Mouse (Mus musculus) midbrain, embryonic 16.5 days (tissue): ENCODE data around the gene Necap2. TPM values are rescaled to one million over a fixed set of nuclear protein-coding genes. Genes with fewer than 3 reads are reported as not detected.

Source experiments
- ATAC-seq: fragments of 200-750 bp; cut with Nextera tagmentation; 2 replicates; pipeline ENCODE4 v1.8.0; 2017; ENCODE audit warnings: moderate TSS enrichment
- H3K27ac ChIP-seq: fragments of 300-500 bp; sonication (generic); 2 replicates; pipeline ENCODE4 v1.5.1; 2014; ENCODE audit warnings: mild to moderate bottlenecking, low read length, mixed read lengths
- H3K27me3 ChIP-seq: fragments of 300-500 bp; sonication (generic); 2 replicates; pipeline ENCODE4 v1.6.1; 2014; ENCODE audit warnings: low read depth, low read length, mixed read lengths; ENCODE audit not compliant: control insufficient read depth, insufficient read depth
- H3K36me3 ChIP-seq: fragments of 300-500 bp; sonication (generic); 2 replicates; pipeline ENCODE4 v1.6.1; 2014; ENCODE audit warnings: mild to moderate bottlenecking, low read length, moderate library complexity, mixed read lengths; ENCODE audit not compliant: control insufficient read depth, insufficient read depth
- H3K4me1 ChIP-seq: fragments of 300-500 bp; sonication (generic); 2 replicates; pipeline ENCODE4 v1.6.1; 2014; ENCODE audit warnings: mild to moderate bottlenecking, low read length, mixed read lengths; ENCODE audit not compliant: control insufficient read depth, insufficient read depth
- H3K4me2 ChIP-seq: fragments of 300-500 bp; sonication (generic); 2 replicates; pipeline ENCODE4 v1.6.1; 2014; ENCODE audit warnings: mild to moderate bottlenecking, low read length, mixed read lengths
- H3K4me3 ChIP-seq: fragments of 300-500 bp; sonication (generic); 2 replicates; pipeline ENCODE4 v1.5.1; 2014; ENCODE audit warnings: low read depth, mild to moderate bottlenecking, low read length, moderate library complexity, mixed read lengths
- H3K9ac ChIP-seq: fragments of 300-500 bp; sonication (generic); 2 replicates; pipeline ENCODE4 v1.6.1; 2014; ENCODE audit warnings: low read depth, low read length, mixed read lengths
- H3K9me3 ChIP-seq: fragments of 300-500 bp; sonication (generic); replicated peaks from 2 replicates; pipeline ENCODE4 v1.6.1; 2014; ENCODE audit warnings: mild to moderate bottlenecking, low read length, mixed read lengths; ENCODE audit not compliant: control insufficient read depth, poor library complexity, severe bottlenecking
- WGBS: fragments of 180-500 bp; shearing (Covaris S2); extraction: QIAGEN DNeasy Blood & Tissue Kit; methylation state at CpG from one replicate; pipeline ENCODE4 v1.1.7; 2014; 5-methylcytosine and 5-hydroxymethylcytosine counted together
- polyA plus RNA-seq: library from polyadenylated mRNA; unstranded; fragments of >200 nt; fragmentation: Nextera tagmentation; extraction: Ambion mirVana; gene quantifications from 2 replicates; pipeline ENCODE4 v1.2.1, GENCODE M21; 2015

The Necap2 gene
- polyA plus RNA-seq, 1 experiment from 2014 or later, result 55.9 TPM

GRCm38 (mm10) chr4:141053568-141054161 lies 24.5 kb downstream of the Necap2 start:
- peak overlapping the region; percentile 58 for H3K4me2 ChIP-seq
- peak overlapping the region; percentile 89 for H3K27ac ChIP-seq
- no peaks in the 10 kb centered on the region for H3K9me3 ChIP-seq
- peak; percentile 55 for ATAC-seq
- peak overlapping the region; percentile 63 for H3K9ac ChIP-seq
- H3K27me3 ChIP-seq, result no peaks in the 10 kb centered on the region
- WGBS, result 6% methylated on average over 17 of the region's 17 CpGs
- H3K4me3 ChIP-seq, result peak overlapping the region; percentile 24
- no peaks in the 10 kb centered on the region for H3K36me3 ChIP-seq
- peaks cover 40% of the 10 kb centered on the region for H3K4me1 ChIP-seq

- WGBS, result 11% methylated on average over 8 of the region's 8 CpGs
- Histone ChIP-seq H3K27me3 (no peaks in the 10 kb centered on the region), H3K4me1 (peaks cover 45% of the 10 kb centered on the region), H3K36me3 (no peaks in the 10 kb centered on the region), H3K4me3 (peak overlapping the region; percentile 24), H3K4me2 (peak overlapping the region; percentile 58), H3K27ac (peak overlapping the region; percentile 89), H3K9me3 (no peaks in the 10 kb centered on the region), H3K9ac (peak overlapping the region; percentile 63)
- no peak for ATAC-seq
These were observed 25.0 kb downstream of the Necap2 start for GRCm38 (mm10) chr4:141053138-141053537.

DNA sequence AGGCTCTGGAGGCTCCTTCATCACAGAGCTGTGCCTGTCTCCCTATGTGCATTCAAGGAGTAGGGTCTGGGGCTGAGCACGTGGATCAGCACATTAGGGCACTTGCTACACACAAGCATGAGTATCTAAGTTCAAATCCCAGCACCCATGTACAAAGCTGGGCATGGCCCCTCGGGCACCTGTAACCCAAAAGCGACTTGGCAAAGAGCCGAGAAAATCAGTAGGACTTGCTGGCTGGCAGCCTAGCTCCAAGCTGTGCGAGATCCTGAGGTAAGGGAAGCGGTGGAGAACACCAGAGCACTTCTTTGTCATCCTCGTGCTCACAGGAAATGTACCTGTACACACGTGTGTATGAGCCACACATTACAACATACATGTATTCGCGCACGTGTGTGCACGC lies 25.7 kb downstream of the Necap2 start:
- Histone ChIP-seq H3K9me3 (no peaks in the 10 kb centered on the region), H3K9ac (peak overlapping the region; percentile 37), H3K4me2 (peak overlapping the region; percentile 58), H3K4me1 (peaks cover 45% of the 10 kb centered on the region), H3K27me3 (no peaks in the 10 kb centered on the region), H3K36me3 (no peaks in the 10 kb centered on the region), H3K4me3 (no peak overlapping the region), H3K27ac (peak overlapping the region; percentile 89)
- no peak for ATAC-seq
- WGBS, result 74% methylated on average over 12 of the region's 12 CpGs

DNA sequence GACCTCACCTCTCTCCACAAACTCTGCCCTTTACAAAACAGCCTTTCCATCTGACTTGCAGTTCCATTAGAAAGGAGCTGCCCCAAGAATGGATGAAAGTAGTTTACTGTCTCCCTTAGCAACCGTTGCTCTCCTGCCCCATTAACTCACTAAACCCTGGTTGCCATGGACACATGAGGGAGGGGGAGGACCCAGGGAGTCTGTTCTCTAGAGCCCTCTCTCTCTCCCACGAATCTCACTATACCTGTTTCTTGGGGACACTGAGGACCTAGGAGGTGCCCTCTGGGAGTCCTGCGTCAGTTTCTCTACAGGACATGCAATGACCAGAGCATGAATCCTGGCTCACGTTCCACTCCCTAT lies 28.7 kb downstream of the Necap2 start:
- H3K9me3 ChIP-seq, result no peaks in the 10 kb centered on the region
- WGBS, result 13% methylated on average over 4 of the region's 4 CpGs
- H3K27ac ChIP-seq, result peak overlapping the region; percentile 97
- H3K4me1 ChIP-seq, result peaks cover 54% of the 10 kb centered on the region
- H3K4me2 ChIP-seq, result peak overlapping the region; percentile 45
- peak; percentile 65 for ATAC-seq
- H3K9ac ChIP-seq, result peak overlapping the region; percentile 59
- no peaks in the 10 kb centered on the region for H3K27me3 ChIP-seq
- 0 out of 2 replicates have a peak, but pooled peaks cover 3% of the 10 kb centered on the region for H3K36me3 ChIP-seq
- 0 out of 2 replicates have a peak overlapping the region, but pooled peaks have one; percentile 3 for H3K4me3 ChIP-seq

DNA sequence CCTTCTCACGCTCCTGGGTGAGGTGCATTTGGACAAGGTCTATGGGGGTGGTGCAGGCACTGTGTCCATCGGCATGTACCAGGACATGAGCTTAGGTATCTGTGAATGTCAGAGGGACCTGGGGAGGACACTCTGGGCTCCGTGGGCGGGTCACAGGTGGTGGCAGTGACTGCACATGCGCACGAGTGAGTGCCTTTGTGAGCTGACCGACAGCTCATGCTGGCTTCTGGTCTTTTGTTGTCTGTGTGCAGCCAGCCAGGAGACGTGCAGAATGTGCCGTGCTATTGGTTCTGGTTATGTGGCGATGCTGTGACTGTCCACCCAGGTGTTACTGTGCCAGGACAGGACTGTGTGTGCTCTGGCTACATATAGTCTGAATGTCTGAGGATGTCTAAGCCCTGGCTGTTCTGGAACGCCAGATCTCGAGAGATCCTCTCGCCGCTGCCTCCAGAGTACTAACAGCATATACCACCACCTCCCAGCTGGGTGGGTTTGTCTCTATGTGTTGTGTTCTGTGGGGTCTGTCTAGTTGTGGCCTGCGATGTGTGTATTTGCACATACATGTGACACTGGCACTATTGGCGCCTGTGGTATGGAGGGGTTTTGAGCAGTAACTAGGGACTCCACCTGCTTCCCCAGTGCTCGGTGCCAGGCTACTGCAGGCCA lies 29.2 kb downstream of the Necap2 start:
- ATAC-seq, result peak; percentile 27
- H3K36me3 ChIP-seq, result 0 out of 2 replicates have a peak, but pooled peaks cover 3% of the 10 kb centered on the region
- H3K27me3 ChIP-seq, result no peaks in the 10 kb centered on the region
- peak overlapping the region; percentile 97 for H3K27ac ChIP-seq
- peak overlapping the region; percentile 59 for H3K9ac ChIP-seq
- 18% methylated on average over 17 of the region's 17 CpGs for WGBS
- H3K4me3 ChIP-seq, result peak overlapping the region; percentile 3; the same call in 1 of the 2 replicates
- H3K9me3 ChIP-seq, result no peaks in the 10 kb centered on the region
- H3K4me1 ChIP-seq, result peaks cover 49% of the 10 kb centered on the region
- H3K4me2 ChIP-seq, result peak overlapping the region; percentile 45

GRCm38 (mm10) chr4:141044816-141045215 lies 33.3 kb downstream of the Necap2 start:
- Histone ChIP-seq H3K9ac (no peak overlapping the region), H3K4me2 (no peak overlapping the region), H3K27me3 (no peaks in the 10 kb centered on the region), H3K4me1 (peaks cover 26% of the 10 kb centered on the region), H3K9me3 (no peaks in the 10 kb centered on the region), H3K4me3 (no peak overlapping the region), H3K27ac (0 out of 2 replicates have a peak overlapping the region, but pooled peaks have one; percentile 9), H3K36me3 (peaks cover 7% of the 10 kb centered on the region)
- no peak for ATAC-seq
- WGBS, result 13% methylated on average over 8 of the region's 8 CpGs

GRCm38 (mm10) chr4:141041117-141041516 lies 37.0 kb downstream of the Necap2 start:
- no peak overlapping the region for H3K4me2 ChIP-seq
- ATAC-seq, result no peak

GRCm38 (mm10) chr4:141033606-141034549 lies 44.3 kb downstream of the Necap2 start:
- Histone ChIP-seq H3K9me3 (no peaks in the 10 kb centered on the region), H3K4me3 (no peak overlapping the region), H3K4me1 (no peaks in the 10 kb centered on the region), H3K36me3 (peaks cover 24% of the 10 kb centered on the region), H3K4me2 (no peak overlapping the region), H3K27me3 (no peaks in the 10 kb centered on the region), H3K27ac (no peak overlapping the region), H3K9ac (peak overlapping the region; percentile 25; the same call in 1 of the 2 replicates)
- no peak for ATAC-seq
- 68% methylated on average over 26 of the region's 27 CpGs for WGBS

More at GRCm38 (mm10) chr4:141041117-141041516, 37.0 kb downstream of the Necap2 start:
- 0 out of 2 replicates have a peak, but pooled peaks cover 4% of the 10 kb centered on the region for H3K4me1 ChIP-seq
- H3K27me3 ChIP-seq, result no peaks in the 10 kb centered on the region
- peaks cover 10% of the 10 kb centered on the region for H3K36me3 ChIP-seq
- no peaks in the 10 kb centered on the region for H3K9me3 ChIP-seq
- no peak overlapping the region for H3K4me3 ChIP-seq
- H3K9ac ChIP-seq, result no peak overlapping the region
- H3K27ac ChIP-seq, result no peak overlapping the region
- 64% methylated on average over 12 of the region's 12 CpGs for WGBS
